Mouse (Mus musculus): ENCODE data around the gene Prkch. TPM values are rescaled to one million over a fixed set of nuclear protein-coding genes. Genes with fewer than 3 reads are reported as not detected.

The Prkch gene
- polyA plus RNA-seq, 1 experiment from 2014 or later: 8.0 TPM

DNA sequence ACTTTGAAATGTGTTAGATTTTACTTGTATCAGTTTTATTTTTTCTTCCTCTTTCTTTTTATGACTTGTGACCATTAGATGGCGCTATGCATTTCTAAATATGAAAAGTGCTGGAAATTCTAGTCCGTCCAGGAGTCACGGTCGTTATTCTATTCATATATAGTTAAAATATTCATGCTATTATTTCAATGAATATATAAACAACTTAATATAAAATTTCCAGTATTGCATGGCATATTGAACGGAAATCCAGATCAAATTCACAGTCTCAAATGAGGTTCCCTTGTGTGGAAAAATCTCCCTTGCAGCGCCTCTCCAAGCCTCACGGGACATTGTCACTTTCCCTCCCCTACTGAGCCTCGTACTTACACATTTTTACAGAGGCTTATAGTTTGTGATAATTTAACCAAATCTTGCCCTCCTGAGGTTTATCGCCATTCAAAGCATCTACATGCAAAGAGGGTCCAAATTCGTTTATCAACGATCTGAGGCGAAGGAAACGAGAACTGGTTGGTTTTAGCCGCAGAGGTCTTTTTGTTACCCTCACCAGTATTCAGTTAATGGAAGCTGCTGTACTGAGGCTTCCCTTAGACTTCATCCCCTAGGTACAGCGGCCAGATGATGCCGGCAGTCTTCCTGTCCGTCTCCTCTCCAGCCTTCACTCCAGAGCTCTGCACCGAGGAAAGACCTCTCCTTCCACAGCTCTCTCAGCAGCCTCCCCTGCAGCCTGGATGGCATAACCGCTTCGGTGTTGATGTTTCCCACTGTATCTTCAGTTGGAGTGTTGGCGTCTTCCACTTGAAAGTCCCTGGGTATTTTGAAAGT lies 19.6 kb upstream of the Prkch start:
- Histone ChIP-seq H3K4me2 (ENCODE audit: low read depth, low read length) (peak overlapping the region; percentile 52), H3K27ac (ENCODE audit: low read depth, low read length) (no peak overlapping the region), H3K9ac (replicated peaks; ENCODE audit: low read depth, low read length) (peak overlapping the region; percentile 41; the same call in 1 of the 2 replicates), H3K36me3 (ENCODE audit: control insufficient read depth, insufficient read depth, low read length) (no peaks in the 10 kb centered on the region), H3K27me3 (ENCODE audit: control insufficient read depth, insufficient read depth, low read length) (no peaks in the 10 kb centered on the region), H3K4me3 (ENCODE audit: low read depth, low read length) (peak overlapping the region; percentile 30), H3K4me1 (ENCODE audit: control insufficient read depth, insufficient read depth, low read length) (no peaks in the 10 kb centered on the region), H3K9me3 (ENCODE audit: control insufficient read depth, low read length) (no peaks in the 10 kb centered on the region)
- peak; percentile 49; the same call in 1 of the 2 replicates for ATAC-seq (ENCODE audit: low read depth)
- 28% methylated on average over 21 of the region's 21 CpGs for WGBS

DNA sequence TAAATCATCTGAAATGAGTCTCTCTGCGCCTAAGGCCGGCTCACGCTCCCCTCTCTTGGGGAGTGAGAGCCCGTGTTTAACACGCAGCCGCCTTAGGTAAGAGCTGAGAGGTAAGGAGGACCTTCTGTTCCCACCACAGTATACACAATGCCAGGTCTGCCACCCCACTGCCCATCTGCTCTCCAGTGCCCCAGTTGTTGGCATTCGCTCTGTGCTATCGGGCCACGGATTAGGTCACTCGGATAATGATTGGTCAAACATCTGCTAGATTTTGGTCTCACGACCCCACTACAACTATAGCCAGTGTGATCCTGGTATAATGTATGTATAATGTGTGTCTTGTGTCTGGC lies 19.0 kb upstream of the Prkch start:
- 69% methylated on average over 11 of the region's 11 CpGs for WGBS
- peak; percentile 51; the same call in 1 of the 2 replicates for ATAC-seq (ENCODE audit: low read depth)
- no peaks in the 10 kb centered on the region for H3K27me3 ChIP-seq (ENCODE audit: control insufficient read depth, insufficient read depth, low read length)
- H3K4me3 ChIP-seq (ENCODE audit: low read depth, low read length): no peak overlapping the region; the same call in 1 of the 2 replicates
- H3K27ac ChIP-seq (ENCODE audit: low read depth, low read length): no peak overlapping the region
- no peaks in the 10 kb centered on the region for H3K4me1 ChIP-seq (ENCODE audit: control insufficient read depth, insufficient read depth, low read length)
- peak overlapping the region; percentile 52; the same call in 1 of the 2 replicates for H3K4me2 ChIP-seq (ENCODE audit: low read depth, low read length)
- no peak overlapping the region; the same call in 1 of the 2 replicates for H3K9ac ChIP-seq (replicated peaks; ENCODE audit: low read depth, low read length)
- H3K36me3 ChIP-seq (ENCODE audit: control insufficient read depth, insufficient read depth, low read length): no peaks in the 10 kb centered on the region
- no peaks in the 10 kb centered on the region for H3K9me3 ChIP-seq (ENCODE audit: control insufficient read depth, low read length)

DNA sequence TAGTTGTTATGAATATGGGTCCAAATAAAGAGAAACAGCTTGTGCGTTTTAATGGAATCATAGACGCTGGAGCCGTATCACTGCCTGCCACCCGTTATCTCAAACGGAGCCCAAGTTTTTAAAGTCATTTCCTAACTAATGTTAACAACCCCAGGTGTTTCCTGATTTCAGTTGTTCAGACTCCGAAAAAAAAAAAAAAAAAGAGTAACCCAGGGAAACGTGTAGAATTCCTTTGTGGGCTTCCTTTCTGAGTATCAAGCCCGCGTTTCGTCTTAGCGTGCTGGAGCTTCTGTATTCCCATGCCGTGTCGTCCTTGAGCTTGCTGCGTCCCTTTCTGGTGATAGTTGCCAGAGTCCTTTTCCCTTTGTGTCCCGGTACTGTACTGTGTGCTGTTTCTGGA lies 10.0 kb upstream of the Prkch start:
- Histone ChIP-seq H3K4me2 (ENCODE audit: low read depth, low read length) (no peak overlapping the region), H3K9ac (replicated peaks; ENCODE audit: low read depth, low read length) (no peak overlapping the region)

DNA sequence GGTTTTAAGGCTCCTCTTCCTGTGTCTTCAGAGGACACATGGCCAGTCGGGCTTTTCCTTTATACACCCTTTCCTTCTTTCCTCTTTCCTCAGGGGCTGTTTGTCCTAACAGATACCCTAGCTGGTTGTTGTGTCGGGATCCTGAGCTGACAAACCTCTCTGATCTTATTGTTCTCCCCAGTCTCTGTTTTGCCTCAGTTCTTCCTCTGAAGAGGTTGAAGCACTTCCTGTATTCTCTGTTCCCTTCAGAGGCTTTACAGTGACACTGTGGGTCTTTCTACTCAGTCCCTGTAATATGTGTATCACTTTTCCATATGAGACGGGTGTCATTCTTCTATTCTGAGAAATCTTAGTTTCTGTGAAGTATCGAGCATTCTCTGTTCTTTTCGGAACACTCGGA lies 6.5 kb upstream of the Prkch start:
- 72% methylated on average over 6 of the region's 6 CpGs for WGBS
- H3K4me2 ChIP-seq (ENCODE audit: low read depth, low read length): no peak overlapping the region
- H3K4me3 ChIP-seq (ENCODE audit: low read depth, low read length): no peak overlapping the region
- H3K9ac ChIP-seq (replicated peaks; ENCODE audit: low read depth, low read length): no peak overlapping the region
- H3K36me3 ChIP-seq (ENCODE audit: control insufficient read depth, insufficient read depth, low read length): no peaks in the 10 kb centered on the region
- H3K9me3 ChIP-seq (ENCODE audit: control insufficient read depth, low read length): no peaks in the 10 kb centered on the region
- no peaks in the 10 kb centered on the region for H3K4me1 ChIP-seq (ENCODE audit: control insufficient read depth, insufficient read depth, low read length)
- no peaks in the 10 kb centered on the region for H3K27me3 ChIP-seq (ENCODE audit: control insufficient read depth, insufficient read depth, low read length)
- H3K27ac ChIP-seq (ENCODE audit: low read depth, low read length): no peak overlapping the region
- no peak for ATAC-seq (ENCODE audit: low read depth)

More for the DNA sequence above, 10.0 kb upstream of the Prkch start:
- Histone ChIP-seq H3K36me3 (ENCODE audit: control insufficient read depth, insufficient read depth, low read length) (no peaks in the 10 kb centered on the region), H3K4me1 (ENCODE audit: control insufficient read depth, insufficient read depth, low read length) (no peaks in the 10 kb centered on the region), H3K27me3 (ENCODE audit: control insufficient read depth, insufficient read depth, low read length) (no peaks in the 10 kb centered on the region), H3K9me3 (ENCODE audit: control insufficient read depth, low read length) (no peaks in the 10 kb centered on the region), H3K4me3 (ENCODE audit: low read depth, low read length) (no peak overlapping the region), H3K27ac (ENCODE audit: low read depth, low read length) (no peak overlapping the region)
- ATAC-seq (ENCODE audit: low read depth): no peak
- WGBS: 82% methylated on average over 15 of the region's 15 CpGs

GRCm38 (mm10) chr12:73580811-73581210 lies 3.8 kb upstream of the Prkch start:
- no peak overlapping the region for H3K9ac ChIP-seq (replicated peaks; ENCODE audit: low read depth, low read length)
- no peaks in the 10 kb centered on the region for H3K4me1 ChIP-seq (ENCODE audit: control insufficient read depth, insufficient read depth, low read length)
- peaks cover 10% of the 10 kb centered on the region; the same call in 1 of the 2 replicates for H3K27me3 ChIP-seq (ENCODE audit: control insufficient read depth, insufficient read depth, low read length)
- ATAC-seq (ENCODE audit: low read depth): no peak
- H3K4me2 ChIP-seq (ENCODE audit: low read depth, low read length): no peak overlapping the region
- H3K27ac ChIP-seq (ENCODE audit: low read depth, low read length): no peak overlapping the region
- 81% methylated on average over 7 of the region's 7 CpGs for WGBS
- H3K4me3 ChIP-seq (ENCODE audit: low read depth, low read length): no peak overlapping the region
- H3K36me3 ChIP-seq (ENCODE audit: control insufficient read depth, insufficient read depth, low read length): no peaks in the 10 kb centered on the region
- H3K9me3 ChIP-seq (ENCODE audit: control insufficient read depth, low read length): no peaks in the 10 kb centered on the region

DNA sequence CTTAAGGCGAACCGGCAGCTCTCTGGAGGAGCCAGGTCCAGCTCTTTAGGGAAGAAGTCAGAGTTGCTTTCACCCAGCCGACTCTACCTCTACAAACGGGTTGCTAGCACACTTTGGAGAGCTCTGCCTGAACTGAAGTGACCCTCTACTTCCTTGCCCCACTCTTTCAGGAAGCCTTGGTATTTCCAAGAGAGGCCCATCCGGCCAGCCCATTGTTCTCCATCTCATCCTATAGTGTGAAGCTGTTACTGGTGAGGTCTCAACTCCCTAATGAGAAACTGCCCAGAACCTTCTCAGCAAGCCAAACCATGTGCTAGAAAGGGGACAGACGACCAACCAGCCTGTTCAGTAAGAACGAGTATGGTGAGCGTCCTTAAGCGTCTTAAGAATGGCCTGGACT lies 1.3 kb upstream of the Prkch start:
- whole genome bisulfite sequencing: 80% methylated on average over 9 of the region's 9 CpGs
- H3K36me3 ChIP-seq (ENCODE audit: control insufficient read depth, insufficient read depth, low read length): no peaks in the 10 kb centered on the region
- H3K9ac ChIP-seq (replicated peaks; ENCODE audit: low read depth, low read length): no peak overlapping the region
- H3K27me3 ChIP-seq (ENCODE audit: control insufficient read depth, insufficient read depth, low read length): peaks cover 17% of the 10 kb centered on the region; the same call in 1 of the 2 replicates
- H3K27ac ChIP-seq (ENCODE audit: low read depth, low read length): no peak overlapping the region
- H3K4me1 ChIP-seq (ENCODE audit: control insufficient read depth, insufficient read depth, low read length): no peaks in the 10 kb centered on the region
- H3K9me3 ChIP-seq (ENCODE audit: control insufficient read depth, low read length): no peaks in the 10 kb centered on the region
- no peak for ATAC-seq (ENCODE audit: low read depth)
- H3K4me3 ChIP-seq (ENCODE audit: low read depth, low read length): no peak overlapping the region
- H3K4me2 ChIP-seq (ENCODE audit: low read depth, low read length): no peak overlapping the region

DNA sequence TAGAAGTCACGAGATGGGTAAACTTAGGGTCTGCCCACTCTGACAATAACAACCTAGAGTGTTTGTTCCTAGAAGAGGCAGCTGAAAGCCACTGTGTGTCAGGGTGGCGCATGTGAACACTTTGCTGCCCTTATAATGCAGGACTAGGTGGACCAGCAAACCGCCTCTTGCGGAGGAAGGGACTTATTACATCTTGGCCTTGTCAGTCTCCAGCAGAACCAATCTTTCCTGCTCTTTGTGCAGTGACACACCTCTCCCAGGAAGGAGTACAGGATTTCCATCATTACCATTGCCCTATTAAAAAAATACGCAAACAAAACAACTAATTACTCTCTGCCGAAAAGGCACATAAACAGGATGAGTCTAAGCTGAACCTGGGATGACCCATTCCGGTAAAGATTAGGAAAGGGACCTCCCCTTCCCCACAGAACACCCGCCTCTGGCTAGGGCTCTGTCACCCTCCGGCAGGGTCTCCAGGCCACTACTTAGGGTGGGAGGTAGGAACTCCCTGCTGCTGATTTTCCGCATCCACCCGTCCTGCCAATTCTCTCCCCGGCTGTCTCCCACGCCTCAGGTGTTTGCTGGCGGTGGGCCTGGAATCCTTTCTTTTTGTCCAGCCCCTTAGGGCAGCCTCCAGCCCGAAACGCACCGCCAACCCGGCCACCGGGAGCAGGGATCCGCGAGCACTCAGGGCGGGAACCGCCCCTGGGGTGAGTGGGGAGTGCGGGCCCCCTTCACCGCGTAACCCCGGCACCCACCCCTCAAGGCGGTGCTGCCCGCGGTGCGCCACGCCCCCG lies 585 bp upstream of the Prkch start:
- Histone ChIP-seq H3K27me3 (ENCODE audit: control insufficient read depth, insufficient read depth, low read length) (peaks cover 17% of the 10 kb centered on the region; the same call in 1 of the 2 replicates), H3K27ac (ENCODE audit: low read depth, low read length) (0 out of 2 replicates have a peak overlapping the region, but pooled peaks have one; percentile 11), H3K9me3 (ENCODE audit: control insufficient read depth, low read length) (no peaks in the 10 kb centered on the region), H3K4me1 (ENCODE audit: control insufficient read depth, insufficient read depth, low read length) (no peaks in the 10 kb centered on the region), H3K4me3 (ENCODE audit: low read depth, low read length) (peak overlapping the region; percentile 60), H3K4me2 (ENCODE audit: low read depth, low read length) (peak overlapping the region; percentile 95), H3K9ac (replicated peaks; ENCODE audit: low read depth, low read length) (peak overlapping the region; percentile 56), H3K36me3 (ENCODE audit: control insufficient read depth, insufficient read depth, low read length) (no peaks in the 10 kb centered on the region)
- ATAC-seq (ENCODE audit: low read depth): peak; percentile 51
- WGBS: 6% methylated on average over 33 of the region's 33 CpGs

DNA sequence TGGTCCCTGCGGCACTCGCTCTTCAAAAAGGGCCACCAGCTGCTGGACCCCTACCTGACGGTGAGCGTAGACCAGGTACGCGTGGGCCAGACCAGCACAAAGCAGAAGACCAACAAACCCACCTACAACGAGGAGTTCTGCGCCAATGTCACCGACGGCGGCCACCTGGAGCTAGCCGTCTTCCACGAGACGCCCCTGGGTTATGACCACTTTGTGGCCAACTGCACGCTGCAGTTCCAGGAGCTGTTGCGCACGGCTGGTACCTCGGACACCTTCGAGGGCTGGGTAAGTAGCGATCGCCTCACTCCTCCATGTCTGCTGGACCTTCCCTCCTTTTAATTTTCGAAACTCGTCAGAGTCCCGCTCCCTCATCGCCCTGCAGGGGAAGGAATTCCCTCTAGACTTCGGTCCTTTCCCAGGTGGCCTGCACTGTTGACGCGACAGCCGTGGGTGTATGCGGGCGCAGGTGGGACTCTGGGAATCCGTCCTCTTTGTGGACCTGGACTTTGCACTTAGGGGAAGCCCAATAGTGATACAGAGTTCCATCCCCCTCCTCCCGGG lies 725 bp downstream of the Prkch start:
- Histone ChIP-seq H3K27ac (ENCODE audit: low read depth, low read length) (peak overlapping the region; percentile 35; the same call in 1 of the 2 replicates), H3K9ac (replicated peaks; ENCODE audit: low read depth, low read length) (peak overlapping the region; percentile 56), H3K27me3 (ENCODE audit: control insufficient read depth, insufficient read depth, low read length) (peaks cover 17% of the 10 kb centered on the region; the same call in 1 of the 2 replicates), H3K4me3 (ENCODE audit: low read depth, low read length) (peak overlapping the region; percentile 60), H3K4me1 (ENCODE audit: control insufficient read depth, insufficient read depth, low read length) (no peaks in the 10 kb centered on the region), H3K36me3 (ENCODE audit: control insufficient read depth, insufficient read depth, low read length) (no peaks in the 10 kb centered on the region), H3K4me2 (ENCODE audit: low read depth, low read length) (peak overlapping the region; percentile 95), H3K9me3 (ENCODE audit: control insufficient read depth, low read length) (no peaks in the 10 kb centered on the region)
- WGBS: 1% methylated on average over 33 of the region's 33 CpGs
- peak; percentile 33; the same call in 1 of the 2 replicates for ATAC-seq (ENCODE audit: low read depth)

All from neural tube, embryonic 14.5 days (tissue).